Mouse (Mus musculus) intestine, postnatal 0 days (tissue): Measurements from ENCODE around the gene Arhgef16. TPM values are rescaled to one million over a fixed set of nuclear protein-coding genes. Genes with fewer than 3 reads are reported as not detected.

Experiments
- ATAC-seq: fragments of 200-750 bp; cut with Nextera tagmentation; 2 replicates; pipeline ENCODE4 v1.8.0; 2017; ENCODE audit warnings: mild to moderate bottlenecking, moderate TSS enrichment, moderate library complexity
- H3K27ac ChIP-seq: fragments of 300-500 bp; sonication (generic); 2 replicates; pipeline ENCODE4 v1.5.1; 2014; ENCODE audit warnings: mild to moderate bottlenecking, low read depth, low read length, moderate library complexity
- H3K27me3 ChIP-seq: fragments of 300-500 bp; sonication (generic); replicated peaks from 2 replicates; pipeline ENCODE4 v1.6.1; 2014; ENCODE audit warnings: low read length, mixed read lengths; ENCODE audit not compliant: control insufficient read depth, insufficient read depth
- H3K36me3 ChIP-seq: fragments of 300-500 bp; sonication (generic); 2 replicates; pipeline ENCODE4 v1.6.1; 2014; ENCODE audit warnings: mild to moderate bottlenecking, moderate library complexity; ENCODE audit not compliant: control insufficient read depth, insufficient read depth
- H3K4me1 ChIP-seq: fragments of 300-500 bp; sonication (generic); replicated peaks from 2 replicates; pipeline ENCODE4 v1.6.1; 2014; ENCODE audit warnings: antibody characterized with exemption, low read length, mixed read lengths; ENCODE audit not compliant: control insufficient read depth, insufficient read depth
- H3K4me2 ChIP-seq: fragments of 300-500 bp; sonication (generic); replicated peaks from 2 replicates; pipeline ENCODE4 v1.6.1; 2014; ENCODE audit warnings: low read depth, mild to moderate bottlenecking, moderate library complexity
- H3K4me3 ChIP-seq: fragments of 300-500 bp; sonication (generic); 2 replicates; pipeline ENCODE4 v1.5.1; 2014; ENCODE audit warnings: low read depth, low read length
- H3K9ac ChIP-seq: fragments of 300-500 bp; sonication (generic); 2 replicates; pipeline ENCODE4 v1.6.1; 2014; ENCODE audit warnings: mild to moderate bottlenecking, low read depth, low read length
- H3K9me3 ChIP-seq: fragments of 300-500 bp; sonication (generic); 2 replicates; pipeline ENCODE4 v1.6.1; 2016; ENCODE audit warnings: mixed run types; ENCODE audit not compliant: control insufficient read depth
- CTCF ChIP-seq: sonication (generic); IDR thresholded peaks from 2 replicates; pipeline ENCODE4 v1.5.1; 2016; ENCODE audit warnings: low read depth, mild to moderate bottlenecking, control low read depth, antibody characterized with exemption, moderate library complexity
- WGBS: fragments of 180-500 bp; shearing (Covaris S2); extraction: QIAGEN DNeasy Blood & Tissue Kit; methylation state at CpG from one replicate; pipeline ENCODE4 v1.1.7; 2014; 5-methylcytosine and 5-hydroxymethylcytosine counted together
- polyA plus RNA-seq: library from polyadenylated mRNA; unstranded; fragments of >200 nt; fragmentation: Nextera tagmentation; extraction: Ambion mirVana; gene quantifications from 2 replicates; pipeline ENCODE4 v1.2.1, GENCODE M21; 2015

The Arhgef16 gene
- polyA plus RNA-seq, 1 experiment from 2014 or later = 65.9 TPM

GRCm38 (mm10) chr4:154248092-154248805, 53.2 kb downstream of the Arhgef16 start:
- no peaks in the 10 kb centered on the region for H3K4me1 ChIP-seq
- no peak overlapping the region for H3K9ac ChIP-seq
- no peak overlapping the region for H3K27ac ChIP-seq
- no peak overlapping the region for H3K4me3 ChIP-seq
- H3K4me2 ChIP-seq = no peak overlapping the region
- WGBS = 82% methylated on average over 21 of the region's 21 CpGs
- no peak for ATAC-seq
- H3K9me3 ChIP-seq = no peaks in the 10 kb centered on the region
- no peaks in the 10 kb centered on the region for H3K27me3 ChIP-seq
- no peak for TF ChIP-seq CTCF
- H3K36me3 ChIP-seq = no peaks in the 10 kb centered on the region

GRCm38 (mm10) chr4:154247207-154248091, 54.0 kb downstream of the Arhgef16 start:
- peak; percentile 16; the same call in 1 of the 2 replicates for ATAC-seq

DNA sequence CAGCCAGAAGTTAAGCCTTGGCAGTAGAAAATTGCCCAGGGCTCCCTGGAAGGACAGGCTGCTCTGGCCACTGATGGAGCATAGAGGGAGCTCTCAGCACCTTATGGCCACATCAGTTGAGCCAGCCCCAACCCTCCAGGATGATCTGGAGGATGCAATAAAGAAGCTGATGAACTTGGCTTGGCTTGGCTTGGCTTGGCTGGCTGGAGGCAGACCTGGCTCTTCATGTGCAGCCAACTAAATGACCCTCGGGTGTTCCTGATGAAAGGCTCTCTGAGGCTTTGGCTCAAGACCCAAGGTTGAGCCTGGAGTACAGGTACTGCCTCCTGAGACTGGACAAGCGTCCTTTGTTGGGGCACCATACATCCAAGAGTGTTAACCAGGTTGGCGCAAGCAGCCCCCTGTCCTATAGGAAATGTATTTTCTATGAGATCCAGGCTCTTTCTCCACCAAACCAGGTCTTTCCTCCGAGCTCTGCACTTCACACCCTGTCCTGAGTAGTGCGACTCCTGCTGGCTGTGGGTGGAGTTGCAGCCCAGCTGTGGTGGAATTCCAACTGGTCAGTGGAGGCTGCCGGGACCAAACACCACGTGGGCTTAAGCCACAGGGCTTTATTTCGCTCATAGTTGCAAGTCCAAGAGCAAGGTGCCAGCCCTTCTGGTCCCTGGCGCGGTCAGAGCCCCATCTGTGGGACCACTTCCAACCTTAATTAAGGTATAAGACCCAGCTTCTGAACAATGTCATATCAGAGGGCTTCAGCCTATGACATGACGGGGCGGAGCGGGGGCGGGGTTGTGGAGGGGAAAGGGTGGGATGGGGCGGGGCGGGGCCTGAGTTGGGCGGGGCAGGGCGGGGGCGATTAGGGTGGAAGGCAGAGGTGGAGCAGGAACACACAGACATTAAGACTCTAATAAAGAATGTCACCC, 55.1 kb downstream of the Arhgef16 start:
- Histone ChIP-seq H3K36me3 (no peaks in the 10 kb centered on the region), H3K27me3 (no peaks in the 10 kb centered on the region), H3K9ac (no peak overlapping the region), H3K4me1 (no peaks in the 10 kb centered on the region), H3K27ac (no peak overlapping the region), H3K9me3 (no peaks in the 10 kb centered on the region), H3K4me3 (no peak overlapping the region), H3K4me2 (peak overlapping the region; percentile 66)
- peak; percentile 77 for ATAC-seq
- 11% methylated on average over 19 of the region's 19 CpGs for WGBS
- peak; percentile 97 for TF ChIP-seq CTCF

More at GRCm38 (mm10) chr4:154247207-154248091, 54.0 kb downstream of the Arhgef16 start:
- H3K9ac ChIP-seq = no peak overlapping the region
- no peaks in the 10 kb centered on the region for H3K4me1 ChIP-seq
- no peaks in the 10 kb centered on the region for H3K36me3 ChIP-seq
- H3K4me2 ChIP-seq = peak overlapping the region; percentile 66
- WGBS = 57% methylated on average over 22 of the region's 22 CpGs
- H3K27ac ChIP-seq = no peak overlapping the region
- H3K4me3 ChIP-seq = no peak overlapping the region
- TF ChIP-seq CTCF = no peak
- no peaks in the 10 kb centered on the region for H3K9me3 ChIP-seq
- H3K27me3 ChIP-seq = no peaks in the 10 kb centered on the region

GRCm38 (mm10) chr4:154245342-154245741, 56.1 kb downstream of the Arhgef16 start:
- Histone ChIP-seq H3K9me3 (no peaks in the 10 kb centered on the region), H3K9ac (no peak overlapping the region), H3K27ac (no peak overlapping the region), H3K27me3 (no peaks in the 10 kb centered on the region), H3K4me1 (no peaks in the 10 kb centered on the region), H3K4me2 (no peak overlapping the region), H3K36me3 (no peaks in the 10 kb centered on the region), H3K4me3 (no peak overlapping the region)
- no peak for TF ChIP-seq CTCF
- WGBS = 72% methylated on average over 7 of the region's 7 CpGs
- ATAC-seq = no peak

- Histone ChIP-seq H3K4me2 (no peak overlapping the region), H3K27ac (no peak overlapping the region), H3K9me3 (no peaks in the 10 kb centered on the region), H3K4me3 (no peak overlapping the region), H3K9ac (no peak overlapping the region), H3K4me1 (no peaks in the 10 kb centered on the region), H3K27me3 (no peaks in the 10 kb centered on the region), H3K36me3 (no peaks in the 10 kb centered on the region)
- 67% methylated on average over 11 of the region's 11 CpGs for WGBS
- TF ChIP-seq CTCF = peak; percentile 25; the same call in 1 of the 2 replicates
- ATAC-seq = no peak
These were observed 60.9 kb downstream of the Arhgef16 start for GRCm38 (mm10) chr4:154240608-154241007.
